Mouse (Mus musculus): ENCODE measurements around the gene Adgrl4. TPM values are rescaled to one million over a fixed set of nuclear protein-coding genes. Genes with fewer than 3 reads are reported as not detected.

Adgrl4 gene
- total RNA-seq, 2 experiments from 2014 or later: 21.0 to 22.3 TPM

GRCm38 (mm10) chr3:151551002-151551401 lies 113.3 kb downstream of the Adgrl4 start:
- Histone ChIP-seq H3K27ac (no peak overlapping the region), H3K4me3 (no peak overlapping the region)
- intact Hi-C loops (cut with DNase I): no loop called here
- TF ChIP-seq CTCF (IDR thresholded peaks at IDR 0.05): no peak
- peak in 1 of 2 experiments; percentile 18 for DNase-seq (ENCODE audit: extremely low spot score in 1 of 2, low spot score in 2 of 2)

- TF ChIP-seq CTCF (IDR thresholded peaks at IDR 0.05): no peak
- H3K4me3 ChIP-seq: no peak overlapping the region
- DNase-seq (ENCODE audit: extremely low spot score in 1 of 2, low spot score in 2 of 2): no peak
- intact Hi-C loops (cut with DNase I): no loop called here
- H3K27ac ChIP-seq: no peak overlapping the region
These were observed 118.9 kb downstream of the Adgrl4 start for GRCm38 (mm10) chr3:151556635-151557034.

GRCm38 (mm10) chr3:151557125-151557524 lies 119.4 kb downstream of the Adgrl4 start:
- Histone ChIP-seq H3K27ac (no peak overlapping the region), H3K4me3 (no peak overlapping the region)
- DNase-seq (ENCODE audit: extremely low spot score in 1 of 2, low spot score in 2 of 2): no peak
- no peak for TF ChIP-seq CTCF (IDR thresholded peaks at IDR 0.05)
- intact Hi-C loops (cut with DNase I): no loop called here

GRCm38 (mm10) chr3:151557607-151558006 lies 119.9 kb downstream of the Adgrl4 start:
- no peak overlapping the region for H3K27ac ChIP-seq
- intact Hi-C loops (cut with DNase I): no loop called here
- no peak for DNase-seq (ENCODE audit: extremely low spot score in 1 of 2, low spot score in 2 of 2)
- TF ChIP-seq CTCF (IDR thresholded peaks at IDR 0.05): no peak
- H3K4me3 ChIP-seq: no peak overlapping the region

- no peak for DNase-seq (ENCODE audit: extremely low spot score in 1 of 2, low spot score in 2 of 2)
- no peak for TF ChIP-seq CTCF (IDR thresholded peaks at IDR 0.05)
- no peak overlapping the region for H3K27ac ChIP-seq
- intact Hi-C loops (cut with DNase I): no loop called here
- no peak overlapping the region for H3K4me3 ChIP-seq
These were observed 120.7 kb downstream of the Adgrl4 start for GRCm38 (mm10) chr3:151558374-151558773.

- no peak for DNase-seq (ENCODE audit: extremely low spot score in 1 of 2, low spot score in 2 of 2)
- Histone ChIP-seq H3K4me3 (no peak overlapping the region), H3K27ac (no peak overlapping the region)
- TF ChIP-seq CTCF (IDR thresholded peaks at IDR 0.05): no peak
- intact Hi-C loops (cut with DNase I): loop anchor here (2.0 to 5.0 kb wide), 2 partner anchors 564 to 1181 kb away; no protein-coding TSS in a partner anchor
These were observed 128.3 kb downstream of the Adgrl4 start for GRCm38 (mm10) chr3:151565664-151566621.

- DNase-seq (ENCODE audit: extremely low spot score in 1 of 2, low spot score in 2 of 2): no peak
- Histone ChIP-seq H3K27ac (no peak overlapping the region), H3K4me3 (no peak overlapping the region)
- intact Hi-C loops (cut with DNase I): loop anchor here (2.0 to 5.0 kb wide), 2 partner anchors 564 to 1182 kb away; no protein-coding TSS in a partner anchor
- peak; percentile 75 for TF ChIP-seq CTCF (IDR thresholded peaks at IDR 0.05)
These were observed 128.9 kb downstream of the Adgrl4 start for GRCm38 (mm10) chr3:151566629-151567028.

- TF ChIP-seq CTCF (IDR thresholded peaks at IDR 0.05): no peak
- intact Hi-C loops (cut with DNase I): loop anchor here (2.0 to 5.0 kb wide), 2 partner anchors 565 to 1183 kb away; no protein-coding TSS in a partner anchor
- Histone ChIP-seq H3K4me3 (no peak overlapping the region), H3K27ac (no peak overlapping the region)
- no peak for DNase-seq (ENCODE audit: extremely low spot score in 1 of 2, low spot score in 2 of 2)
These were observed 129.9 kb downstream of the Adgrl4 start for GRCm38 (mm10) chr3:151567541-151567940.

- no peak overlapping the region for H3K4me3 ChIP-seq
- no peak for TF ChIP-seq CTCF (IDR thresholded peaks at IDR 0.05)
- intact Hi-C loops (cut with DNase I): no loop called here
- DNase-seq (ENCODE audit: extremely low spot score in 1 of 2, low spot score in 2 of 2): no peak
- H3K27ac ChIP-seq: no peak overlapping the region
These were observed 134.4 kb downstream of the Adgrl4 start for GRCm38 (mm10) chr3:151572089-151572488.

- TF ChIP-seq CTCF (IDR thresholded peaks at IDR 0.05): no peak
- Histone ChIP-seq H3K4me3 (no peak overlapping the region), H3K27ac (no peak overlapping the region)
- intact Hi-C loops (cut with DNase I): no loop called here
- no peak for DNase-seq (ENCODE audit: extremely low spot score in 1 of 2, low spot score in 2 of 2)
These were observed 137.6 kb downstream of the Adgrl4 start for GRCm38 (mm10) chr3:151575292-151575691.

GRCm38 (mm10) chr3:151576155-151576554 lies 138.5 kb downstream of the Adgrl4 start:
- intact Hi-C loops (cut with DNase I): no loop called here
- no peak overlapping the region for H3K27ac ChIP-seq
- TF ChIP-seq CTCF (IDR thresholded peaks at IDR 0.05): no peak
- DNase-seq (ENCODE audit: extremely low spot score in 1 of 2, low spot score in 2 of 2): peak in 1 of 2 experiments; percentile 21
- H3K4me3 ChIP-seq: no peak overlapping the region

GRCm38 (mm10) chr3:151591904-151592303 lies 154.2 kb downstream of the Adgrl4 start:
- TF ChIP-seq CTCF (IDR thresholded peaks at IDR 0.05): no peak
- Histone ChIP-seq H3K4me3 (no peak overlapping the region), H3K27ac (no peak overlapping the region)
- no peak for DNase-seq (ENCODE audit: extremely low spot score in 1 of 2, low spot score in 2 of 2)
- intact Hi-C loops (cut with DNase I): no loop called here

Measured in left cerebral cortex, adult 2 months (tissue).